Mouse (Mus musculus): ENCODE measurements at regions not wholly inside any gene's neighbourhood (a gene's known extent, or its start where the extent isn't known, plus 50 kb on each side); places are given as distances from the start of the nearest gene placed in this dataset.

GRCm38 (mm10) chr6:39256304-39257103 is 49.9 kb upstream of the Kdm7a start:
- no peaks in the 10 kb centered on the region for H3K79me2 ChIP-seq (ENCODE audit: control insufficient read depth, insufficient read depth, low read length, poor library complexity)
- TF ChIP-seq SMC3 (IDR thresholded peaks at IDR 0.05; ENCODE audit: low read depth, low read length) (no peak), MAX (IDR thresholded peaks at IDR 0.05; ENCODE audit: low read length) (no peak), TCF12 (IDR thresholded peaks at IDR 0.05; ENCODE audit: low read depth, low read length) (no peak), GATA1 (IDR thresholded peaks at IDR 0.05; ENCODE audit: low read depth, low read length) (no peak), MYB (IDR thresholded peaks at IDR 0.05; ENCODE audit: low read depth, low read length) (no peak), RCOR1 (IDR thresholded peaks at IDR 0.05; ENCODE audit: low read depth, low read length) (no peak), SIN3A (IDR thresholded peaks at IDR 0.05; ENCODE audit: low read length) (no peak)
- no peaks in the 10 kb centered on the region for H3K4me1 ChIP-seq (ENCODE audit: control insufficient read depth in 1 of 2, insufficient read depth in 2 of 2, low read length in 2 of 2)

More at GRCm38 (mm10) chr6:39256304-39257103, 49.9 kb upstream of the Kdm7a start:
- H3K9me3 ChIP-seq (replicated peaks; ENCODE audit: insufficient read depth, low read length), result no peaks in the 10 kb centered on the region
- H3K27ac ChIP-seq (ENCODE audit: control insufficient read depth, low read depth, low read length), result no peak overlapping the region
- H3K27me3 ChIP-seq (ENCODE audit: control insufficient read depth in 1 of 2, insufficient read depth in 2 of 2, low read length in 2 of 2), result no peaks in the 10 kb centered on the region
- H3K4me3 ChIP-seq (ENCODE audit: control insufficient read depth in 1 of 2, insufficient read depth in 1 of 2, low read depth in 2 of 2, low read length in 2 of 2), result no peak overlapping the region
- DNase-seq (ENCODE audit: low read depth, low spot score), result no peak
- H3K9ac ChIP-seq (ENCODE audit: control insufficient read depth, low read depth, low read length, poor library complexity, severe bottlenecking), result no peak overlapping the region
- no peaks in the 10 kb centered on the region for H3K36me3 ChIP-seq (ENCODE audit: control insufficient read depth in 1 of 2, insufficient read depth in 2 of 2, low read length in 2 of 2)

Data from MEL (cell line).